Mouse (Mus musculus): ENCODE results near the gene Katnb1. TPM values are rescaled to one million over a fixed set of nuclear protein-coding genes. Genes with fewer than 3 reads are reported as not detected.

Gene Katnb1
- total RNA-seq, 2 experiments from 2014 or later: 6.1 to 8.2 TPM

GRCm38 (mm10) chr8:95081650-95082049 is 664 bp downstream of the Katnb1 start:
- no peak for DNase-seq
- intact Hi-C loops (cut with DNase I): no loop called here

GRCm38 (mm10) chr8:95084261-95084660 is 3.3 kb downstream of the Katnb1 start:
- intact Hi-C loops (cut with DNase I): no loop called here
- no peak for DNase-seq

- intact Hi-C loops (cut with DNase I): no loop called here
- no peak for DNase-seq
These were observed 3.9 kb downstream of the Katnb1 start for GRCm38 (mm10) chr8:95084744-95085431.

- intact Hi-C loops (cut with DNase I): no loop called here
These were observed 4.6 kb downstream of the Katnb1 start for GRCm38 (mm10) chr8:95085432-95086141.

GRCm38 (mm10) chr8:95093574-95093973 is 12.6 kb downstream of the Katnb1 start:
- intact Hi-C loops (cut with DNase I): loop anchor here (10.0 kb wide), 1 partner anchor 211 kb away; the partner anchor contains the start of gene Cngb1
- DNase-seq: no peak

More at GRCm38 (mm10) chr8:95085432-95086141, 4.6 kb downstream of the Katnb1 start:
- DNase-seq: no peak

GRCm38 (mm10) chr8:95099009-95099408 is 18.0 kb downstream of the Katnb1 start:
- intact Hi-C loops (cut with DNase I): loop anchor here (10.0 kb wide), 1 partner anchor 206 kb away; the partner anchor contains the start of gene Cngb1
- peak; percentile 61 to 64 for DNase-seq

GRCm38 (mm10) chr8:95101972-95102371 is 21.0 kb downstream of the Katnb1 start:
- DNase-seq: no peak
- intact Hi-C loops (cut with DNase I): loop anchor here (10.0 kb wide), 1 partner anchor 103 kb away; the partner anchor contains the start of gene Kifc3

- intact Hi-C loops (cut with DNase I): loop anchor here (10.0 kb wide), 1 partner anchor 97 kb away; the partner anchor contains the start of gene Kifc3
- DNase-seq: no peak
These were observed 26.3 kb downstream of the Katnb1 start for GRCm38 (mm10) chr8:95107306-95107705.

GRCm38 (mm10) chr8:95112594-95112993 is 31.6 kb downstream of the Katnb1 start:
- intact Hi-C loops (cut with DNase I): no loop called here
- no peak for DNase-seq

GRCm38 (mm10) chr8:95113108-95113507 is 32.1 kb downstream of the Katnb1 start:
- DNase-seq: no peak
- intact Hi-C loops (cut with DNase I): no loop called here

- DNase-seq: no peak
- intact Hi-C loops (cut with DNase I): no loop called here
These were observed 32.8 kb downstream of the Katnb1 start for GRCm38 (mm10) chr8:95113750-95114149.

GRCm38 (mm10) chr8:95123455-95123854 is 42.5 kb downstream of the Katnb1 start:
- no peak for DNase-seq
- intact Hi-C loops (cut with DNase I): no loop called here

- DNase-seq: no peak
- intact Hi-C loops (cut with DNase I): no loop called here
These were observed 45.5 kb downstream of the Katnb1 start for GRCm38 (mm10) chr8:95126497-95126896.

- intact Hi-C loops (cut with DNase I): no loop called here
- DNase-seq: no peak
These were observed 46.7 kb downstream of the Katnb1 start for GRCm38 (mm10) chr8:95127658-95128057.

- no peak for DNase-seq
- intact Hi-C loops (cut with DNase I): no loop called here
These were observed 47.8 kb downstream of the Katnb1 start for GRCm38 (mm10) chr8:95128750-95129260.

- intact Hi-C loops (cut with DNase I): no loop called here
- no peak for DNase-seq
These were observed 50.1 kb downstream of the Katnb1 start for GRCm38 (mm10) chr8:95130966-95131537.

GRCm38 (mm10) chr8:95131983-95132382 is 51.0 kb downstream of the Katnb1 start:
- no peak for DNase-seq
- intact Hi-C loops (cut with DNase I): no loop called here

GRCm38 (mm10) chr8:95134186-95134585 is 53.2 kb downstream of the Katnb1 start:
- DNase-seq: no peak
- intact Hi-C loops (cut with DNase I): no loop called here

- no peak for DNase-seq
- intact Hi-C loops (cut with DNase I): no loop called here
These were observed 54.3 kb downstream of the Katnb1 start for GRCm38 (mm10) chr8:95135242-95135641.

- no peak for DNase-seq
- intact Hi-C loops (cut with DNase I): no loop called here
These were observed 55.2 kb downstream of the Katnb1 start for GRCm38 (mm10) chr8:95136218-95136617.

- DNase-seq: no peak
- intact Hi-C loops (cut with DNase I): no loop called here
These were observed 56.2 kb downstream of the Katnb1 start for GRCm38 (mm10) chr8:95137201-95137600.
